Mouse (Mus musculus) spleen, postnatal 14 days (tissue): ENCODE measurements around the gene Hsd11b1.
"Not testable (repeated sequence)": the region's sequence is repeated elsewhere in the genome, so short reads cannot be mapped to it uniquely, and the experiment has no call there.

Experiments used
- DNase-seq, 2 experiments: peaks; one replicate each; pipeline ENCODE4 v3.0.0; 2021 to 2022; ENCODE audit warnings: low spot score in 2 of 2

The Hsd11b1 gene

DNA sequence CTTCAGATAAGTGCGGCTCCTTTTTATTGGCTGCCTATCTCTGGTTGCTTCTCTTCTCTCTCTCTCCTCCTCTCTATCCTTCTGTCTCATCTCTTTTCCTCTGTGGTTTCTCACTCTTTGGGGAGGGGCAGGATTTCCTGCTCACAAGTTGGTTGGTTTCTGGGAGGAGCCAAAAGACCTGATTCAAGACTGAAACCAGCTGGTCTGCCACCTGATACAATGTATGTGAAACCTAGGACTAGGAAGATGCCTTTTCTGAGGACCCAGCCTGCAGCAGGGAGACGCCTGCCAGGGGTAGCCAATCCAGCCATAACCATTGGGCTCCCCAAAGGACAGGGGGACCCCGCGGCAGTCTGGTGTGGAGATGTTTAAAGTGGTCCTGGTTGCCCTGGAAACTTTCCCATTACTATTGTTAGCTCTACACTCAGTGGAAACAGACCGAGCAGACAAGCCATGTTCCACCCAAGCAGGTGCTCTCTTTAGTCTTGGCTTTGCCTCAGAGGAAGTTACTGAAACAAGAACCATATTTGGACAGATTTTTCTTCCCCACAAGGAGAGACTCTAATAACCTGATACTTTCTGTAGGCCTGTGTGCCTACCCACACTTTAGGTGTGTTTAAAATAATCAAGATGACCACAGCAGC lies at the start of gene Hsd11b1:
Gene Hsd11b1 (minus strand): TSS at position 121 of the 644 bp plus-strand sequence.
- no peak for DNase-seq

DNA sequence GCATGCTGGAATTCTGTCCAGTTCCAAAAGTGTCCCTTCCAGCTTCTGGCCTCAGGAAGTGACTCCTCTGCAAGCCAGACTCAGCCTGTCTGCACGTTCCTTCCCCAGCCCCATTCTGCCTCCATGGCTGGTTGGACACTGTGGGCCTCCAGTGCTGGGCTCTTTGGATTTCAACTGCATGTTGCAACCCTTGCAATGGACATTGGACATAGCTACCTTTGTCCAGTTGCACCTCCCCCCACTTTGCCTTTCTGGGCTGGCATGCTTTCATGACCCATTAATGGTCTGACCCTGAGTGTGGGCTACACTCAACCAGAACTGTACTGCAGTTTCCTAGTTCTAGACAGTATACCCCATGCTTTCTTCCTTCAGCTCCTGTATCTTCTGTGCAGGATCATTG lies 47.7 kb upstream of the Hsd11b1 start:
- DNase-seq: no peak

DNA sequence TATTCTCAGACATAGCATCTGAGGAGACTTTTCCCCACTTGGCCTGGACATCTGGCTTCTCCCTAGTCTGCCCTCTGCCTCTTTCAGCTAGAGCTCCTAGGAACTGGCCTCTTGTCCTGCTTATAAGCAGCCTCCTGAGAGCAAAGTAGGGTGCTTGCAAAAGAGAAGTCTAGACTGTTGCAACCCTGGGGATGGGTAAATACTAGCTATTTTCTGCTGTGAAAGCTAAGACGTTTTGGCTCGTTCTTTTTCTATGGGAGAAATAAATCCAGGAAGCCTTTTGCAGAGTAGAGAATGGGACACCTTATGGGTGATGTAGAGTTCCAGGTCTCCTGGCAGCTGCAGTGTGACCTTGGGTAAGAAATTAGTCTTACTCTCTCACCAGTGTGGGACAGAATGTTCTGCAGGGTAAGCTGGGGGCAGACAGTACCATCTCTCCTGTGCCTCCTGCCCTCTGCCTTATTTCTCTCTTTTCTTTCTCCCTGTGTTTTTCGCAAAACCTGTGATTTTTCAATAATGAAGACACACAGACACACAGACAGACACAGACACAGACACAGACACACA lies 46.7 kb upstream of the Hsd11b1 start:
- no peak for DNase-seq

DNA sequence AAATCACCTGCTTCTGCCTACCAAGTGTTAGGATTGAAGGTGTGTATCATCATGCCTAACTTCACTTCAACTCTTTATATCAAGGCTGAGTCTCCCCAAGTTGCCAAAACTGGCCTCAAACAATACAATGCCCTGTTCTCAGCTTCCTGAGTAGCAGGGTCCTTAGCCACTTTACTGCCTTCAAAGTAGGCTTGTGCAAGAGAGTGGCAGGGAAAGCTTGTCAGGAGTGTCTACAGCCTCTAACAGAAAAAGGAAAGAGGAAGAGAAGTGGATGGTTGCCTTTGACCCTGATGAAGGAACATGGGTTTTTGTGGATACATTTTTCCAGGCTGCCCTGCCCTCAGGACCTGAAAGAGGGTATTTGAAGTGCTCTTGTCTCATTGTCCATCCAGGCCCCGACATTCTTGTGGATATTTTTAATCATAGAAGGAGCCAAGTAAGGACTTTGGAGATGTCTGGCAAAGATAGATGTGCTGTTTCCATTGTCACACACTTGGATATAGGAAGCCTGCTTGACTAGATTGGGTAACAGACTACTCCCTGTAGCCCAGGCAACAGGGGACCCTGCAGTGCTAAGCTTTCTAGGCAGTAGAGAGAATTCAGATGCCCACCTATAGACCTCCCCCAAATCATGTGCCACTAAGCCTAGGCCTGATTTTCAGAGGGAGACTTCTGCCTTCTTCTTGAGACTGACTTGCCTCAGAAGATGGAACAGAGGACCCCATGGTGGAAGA lies 46.1 kb upstream of the Hsd11b1 start:
- no peak for DNase-seq

DNA sequence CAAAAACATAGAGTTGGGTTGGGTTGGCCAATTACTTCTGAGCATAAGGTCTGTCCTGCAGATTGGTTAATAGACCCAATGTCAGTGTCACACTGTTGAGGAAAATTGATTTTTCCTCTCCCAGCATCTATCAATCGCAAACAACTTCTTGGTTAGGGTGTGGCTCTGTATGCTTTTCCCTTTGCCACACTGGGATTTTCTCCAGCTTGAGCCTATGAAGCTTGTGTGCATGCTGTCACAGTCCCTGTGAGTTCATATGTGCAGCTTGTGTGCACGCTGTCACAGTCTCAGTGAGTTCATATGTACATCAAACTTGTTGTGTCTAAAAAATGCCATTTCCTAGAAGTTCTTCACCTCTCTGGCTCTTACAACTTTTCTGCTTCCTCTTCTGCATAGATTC lies 43.0 kb upstream of the Hsd11b1 start:
- no peak for DNase-seq

DNA sequence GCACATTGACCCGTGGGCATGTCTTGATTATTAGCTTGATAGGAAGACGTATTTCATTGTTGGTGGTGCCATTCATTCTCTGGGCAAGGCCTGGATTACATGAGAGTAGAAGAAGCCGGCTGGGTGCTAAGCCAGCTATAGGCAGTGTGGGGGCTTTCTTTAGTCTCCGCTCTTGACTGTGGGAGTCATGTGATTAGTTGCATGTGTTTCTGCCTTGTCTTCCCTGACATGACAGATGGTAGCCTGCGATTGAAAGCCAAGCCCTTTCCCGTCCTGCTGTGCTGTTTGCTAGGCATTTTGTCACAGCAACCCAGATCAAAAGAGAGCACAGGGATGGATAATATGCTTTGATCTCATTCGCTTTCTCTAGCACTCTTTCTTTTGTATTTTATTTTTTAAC lies 41.5 kb upstream of the Hsd11b1 start:
- DNase-seq: no peak

DNA sequence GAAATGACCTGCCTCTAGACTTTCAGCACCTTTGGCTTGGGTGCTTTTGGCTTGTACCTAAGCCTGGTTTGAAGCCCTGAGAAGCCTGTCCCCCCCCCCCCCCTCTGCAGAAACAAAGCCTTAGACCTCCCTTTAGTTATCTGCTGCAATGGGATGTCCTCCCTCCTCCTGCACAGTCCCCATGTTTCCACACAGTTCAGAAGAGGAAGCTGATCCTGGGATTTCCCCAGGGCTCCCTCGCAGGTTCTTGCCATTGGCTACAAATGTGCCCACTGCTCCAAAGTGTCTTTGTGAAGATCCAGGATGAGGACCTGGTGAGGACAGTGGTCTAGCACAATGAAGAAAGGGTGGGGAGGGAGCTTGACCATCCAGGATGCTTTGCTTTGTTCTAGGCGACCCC lies 39.2 kb upstream of the Hsd11b1 start:
- no peak for DNase-seq

DNA sequence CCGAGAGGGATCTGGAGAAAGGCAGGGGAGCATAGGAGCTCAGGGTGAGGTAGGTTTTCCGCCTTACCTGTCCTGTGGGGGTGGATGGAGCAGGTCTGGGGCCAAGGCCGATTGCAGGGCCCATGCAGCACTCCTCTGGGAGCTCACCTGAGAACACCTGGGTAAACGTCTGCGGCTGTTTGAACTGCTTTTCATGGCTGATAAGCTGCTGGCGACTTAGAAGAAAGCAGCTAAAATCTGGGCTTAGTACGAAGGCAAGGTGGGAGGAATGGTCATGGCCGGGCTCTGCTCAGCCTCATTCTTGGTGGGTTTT lies 38.2 kb upstream of the Hsd11b1 start:
- DNase-seq: no peak

DNA sequence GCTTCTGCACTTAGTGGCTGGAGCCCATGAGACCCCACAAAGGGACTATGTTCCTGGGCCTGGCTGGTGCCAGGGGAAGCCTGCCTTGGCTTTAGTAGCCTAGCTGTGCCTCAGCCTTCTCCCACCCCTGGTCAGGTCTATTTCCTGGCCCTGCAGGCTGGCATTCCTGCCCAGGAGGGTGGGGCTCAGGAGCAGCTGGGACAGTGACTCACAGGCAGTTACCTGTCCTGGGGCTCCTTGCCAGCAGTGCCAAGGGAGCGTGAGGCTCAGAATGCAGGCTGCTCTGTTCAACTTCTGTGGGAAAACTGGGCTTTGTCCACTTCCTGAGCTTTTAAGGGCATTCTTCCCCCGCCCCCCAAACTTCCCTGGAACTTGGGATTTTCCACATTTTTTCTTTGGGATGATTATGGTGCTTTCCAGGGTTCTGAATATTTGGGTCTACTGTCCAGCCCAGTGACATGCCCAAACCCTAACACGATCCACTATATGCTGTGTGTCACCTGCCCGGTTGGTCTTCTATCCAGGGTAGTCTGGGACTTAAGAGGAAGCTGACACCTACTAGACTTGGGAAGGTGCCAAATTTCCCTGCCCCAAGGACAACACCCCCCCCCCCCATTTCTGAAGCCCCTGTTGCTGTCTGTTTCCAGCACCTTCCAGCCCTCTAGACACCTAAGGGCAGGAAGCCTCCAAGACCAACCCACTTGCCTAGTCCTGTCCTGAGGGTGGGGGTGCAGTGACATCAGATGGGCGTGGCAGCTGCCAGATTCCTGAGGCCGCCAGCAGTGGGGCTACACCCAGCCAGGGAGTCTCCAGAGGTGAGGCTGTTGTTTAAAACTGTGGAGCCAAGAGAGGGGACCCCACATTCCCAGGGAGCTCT lies 37.6 kb upstream of the Hsd11b1 start:
- DNase-seq: no peak

DNA sequence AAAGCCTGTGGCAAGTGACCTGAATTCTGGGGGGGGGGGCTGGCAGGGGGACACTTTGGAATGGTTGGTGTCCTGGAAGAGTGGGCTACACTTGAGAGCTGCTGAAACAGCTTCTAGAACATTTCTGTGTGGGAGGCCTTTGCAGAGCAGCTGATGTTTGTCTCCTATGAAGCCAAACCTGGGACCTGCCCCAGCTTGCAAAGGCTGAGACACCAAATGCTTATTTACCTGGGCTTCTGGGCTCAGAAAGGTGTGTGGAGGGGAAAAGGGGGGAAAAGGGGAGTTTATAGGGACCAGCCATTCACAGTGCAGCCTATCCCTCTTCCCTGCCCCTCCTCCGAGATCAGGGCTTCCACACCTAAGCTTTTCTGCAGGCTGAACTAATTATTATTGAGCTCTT lies 36.1 kb upstream of the Hsd11b1 start:
- no peak for DNase-seq

DNA sequence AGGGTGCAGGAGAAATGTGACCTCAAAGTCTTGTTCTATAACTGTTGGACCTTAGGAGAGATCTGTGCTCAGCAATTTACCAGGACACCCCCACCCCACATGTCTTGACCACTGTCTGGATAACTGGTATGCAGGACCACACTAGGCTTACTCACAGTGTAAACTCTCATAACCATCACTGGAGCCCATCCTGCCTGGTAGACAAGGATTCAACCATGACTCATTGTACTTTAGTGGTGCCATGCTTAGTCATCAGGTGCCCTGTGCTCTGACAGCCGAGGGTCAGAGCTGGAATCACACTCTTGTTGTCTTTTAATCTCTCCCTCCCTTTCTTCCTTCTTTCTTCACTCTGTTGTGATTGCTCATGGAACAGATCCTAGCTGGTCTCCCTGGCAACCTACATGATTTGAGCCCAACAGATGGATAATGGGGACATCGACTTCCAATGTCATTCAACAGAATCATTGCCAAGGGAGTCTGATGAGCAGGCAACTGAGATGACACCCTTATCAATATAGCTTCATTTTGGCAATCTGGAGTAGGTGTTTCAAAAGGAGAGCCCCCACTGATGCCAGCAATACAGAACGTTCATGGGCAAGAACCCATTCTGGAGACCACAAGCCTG lies 34.4 kb upstream of the Hsd11b1 start:
- no peak for DNase-seq

DNA sequence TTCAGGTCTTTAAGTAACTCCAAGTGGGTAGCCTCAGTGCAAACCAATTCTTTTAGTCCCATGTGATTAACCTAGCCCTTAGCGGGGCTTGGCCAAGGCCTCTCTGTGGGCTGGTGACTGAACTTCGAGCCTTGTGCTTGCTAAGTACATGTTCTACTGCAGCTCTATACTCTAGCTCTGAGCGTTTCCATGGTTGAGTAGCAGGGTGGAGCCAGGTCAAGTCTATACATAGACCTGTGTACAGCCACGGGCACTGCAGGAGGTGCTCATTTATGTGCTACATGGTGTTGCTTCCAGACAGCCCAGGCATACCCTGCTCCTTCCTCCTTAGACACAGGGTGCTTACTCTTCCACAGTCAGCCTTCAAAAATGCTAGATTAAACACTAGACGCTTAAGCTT lies 32.0 kb upstream of the Hsd11b1 start:
- DNase-seq: no peak

DNA sequence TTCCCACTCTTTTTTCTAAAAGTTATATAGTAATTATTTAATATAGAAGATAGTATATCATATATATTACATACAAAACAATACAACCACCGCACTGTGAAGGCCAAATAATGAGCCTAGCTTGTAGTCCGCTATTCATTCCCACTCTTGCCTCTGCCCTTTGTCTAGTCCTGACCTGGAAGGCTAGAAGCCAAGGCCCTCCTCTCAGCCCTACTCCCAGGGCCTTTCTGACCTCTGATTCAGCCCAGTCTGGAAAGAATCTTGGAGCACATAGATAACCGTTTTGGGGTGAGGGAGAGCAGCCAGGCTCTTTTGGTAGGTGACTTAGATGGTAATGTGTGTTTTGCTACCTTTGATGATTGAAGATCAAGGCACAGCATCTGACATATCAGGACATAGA lies 30.1 kb upstream of the Hsd11b1 start:
- DNase-seq: no peak

DNA sequence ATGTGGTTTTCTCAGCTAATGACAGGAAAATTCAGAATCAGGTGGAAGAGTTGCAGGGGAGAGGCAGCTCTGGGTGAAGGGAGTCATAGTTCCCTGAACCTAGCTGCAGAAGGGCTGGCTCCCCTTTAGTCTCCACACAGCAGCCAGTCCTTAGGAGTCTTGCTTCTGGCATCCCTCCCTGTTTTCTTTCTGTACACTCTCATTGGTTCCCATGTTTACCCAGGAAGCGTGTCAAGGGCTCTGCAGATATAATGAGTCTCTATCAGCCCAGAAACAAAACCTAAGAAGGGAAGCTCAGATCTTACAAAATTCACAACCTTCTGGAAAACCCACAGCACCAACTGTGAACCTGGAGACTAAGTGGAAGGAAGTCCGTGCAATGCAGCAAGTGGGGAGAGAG lies 29.2 kb upstream of the Hsd11b1 start:
- DNase-seq: no peak

DNA sequence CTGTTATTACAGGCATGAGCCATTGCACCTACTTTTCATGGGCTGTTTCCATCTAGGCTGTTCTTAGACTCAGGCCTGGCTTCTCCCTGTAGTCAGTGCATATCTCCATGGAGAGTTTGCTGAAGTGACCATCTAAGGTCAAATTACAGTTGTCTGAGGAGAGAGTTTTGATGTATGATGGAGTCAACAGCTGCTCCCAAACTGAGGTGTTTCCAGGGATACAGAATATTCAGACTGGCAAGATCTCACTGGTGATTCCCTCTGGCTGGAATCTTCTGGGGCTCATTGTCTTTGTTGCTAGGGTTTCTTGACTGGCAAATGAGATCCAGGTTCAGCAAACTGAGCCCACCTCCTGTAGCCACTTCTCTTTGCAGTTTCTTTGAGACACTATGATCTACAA lies 26.8 kb upstream of the Hsd11b1 start:
- DNase-seq: no peak

DNA sequence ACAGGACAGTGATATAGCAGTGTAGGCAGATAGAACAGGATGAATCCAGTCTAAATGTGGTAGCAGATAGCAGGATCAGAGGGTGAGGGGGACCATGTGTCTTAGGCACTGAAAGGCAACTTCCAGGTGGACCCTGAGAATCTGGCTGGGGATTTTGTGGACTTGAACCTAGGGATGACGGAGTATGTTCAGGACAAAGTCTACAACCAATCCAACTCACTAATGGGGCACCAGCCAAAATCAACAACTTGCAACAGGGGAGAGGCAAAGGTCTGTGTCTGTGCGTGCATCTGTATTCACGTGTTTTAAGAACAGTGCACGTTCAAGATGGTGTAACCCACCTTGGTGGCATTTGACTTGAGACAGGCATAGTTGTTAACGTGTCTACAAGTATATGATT lies 26.0 kb upstream of the Hsd11b1 start:
- no peak for DNase-seq

DNA sequence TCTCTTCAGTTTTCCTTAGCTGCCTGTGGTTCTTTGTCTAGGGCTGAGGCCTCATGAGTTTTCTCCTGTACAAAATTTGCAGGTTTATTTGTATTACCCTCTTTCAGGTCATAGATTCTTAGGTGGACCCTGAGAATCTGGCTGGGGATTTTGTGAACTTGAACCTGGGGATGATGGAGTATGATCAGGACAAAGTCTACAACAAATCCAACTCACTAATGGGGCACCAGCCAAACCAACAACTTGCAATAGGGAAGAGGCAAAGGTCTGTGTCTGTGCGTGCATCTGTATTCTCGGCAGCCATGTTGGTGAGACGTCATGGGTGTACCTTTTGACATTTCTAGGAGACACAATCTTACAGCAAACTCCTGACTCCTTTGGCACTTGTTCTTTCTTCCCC lies 25.2 kb upstream of the Hsd11b1 start:
- no peak for DNase-seq

DNA sequence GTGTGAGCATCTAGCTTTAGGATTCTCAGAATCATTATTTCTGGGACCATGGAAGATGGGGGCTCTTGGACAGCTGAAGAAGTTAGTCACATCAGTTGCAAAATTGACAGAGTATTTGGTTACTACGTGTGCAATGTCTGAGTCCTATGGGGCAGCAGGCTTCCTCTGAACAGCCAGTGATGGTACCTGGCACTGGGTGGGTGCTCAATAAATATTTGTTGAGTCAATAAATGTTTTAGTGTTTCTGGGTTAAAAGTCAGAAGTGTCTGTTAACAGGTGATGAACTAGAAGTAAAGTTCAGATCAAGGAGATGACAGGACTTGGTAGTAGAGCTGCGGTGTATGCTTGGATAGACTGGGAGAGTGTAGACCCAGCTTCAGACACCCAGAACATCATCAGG lies 23.7 kb upstream of the Hsd11b1 start:
- DNase-seq: no peak

DNA sequence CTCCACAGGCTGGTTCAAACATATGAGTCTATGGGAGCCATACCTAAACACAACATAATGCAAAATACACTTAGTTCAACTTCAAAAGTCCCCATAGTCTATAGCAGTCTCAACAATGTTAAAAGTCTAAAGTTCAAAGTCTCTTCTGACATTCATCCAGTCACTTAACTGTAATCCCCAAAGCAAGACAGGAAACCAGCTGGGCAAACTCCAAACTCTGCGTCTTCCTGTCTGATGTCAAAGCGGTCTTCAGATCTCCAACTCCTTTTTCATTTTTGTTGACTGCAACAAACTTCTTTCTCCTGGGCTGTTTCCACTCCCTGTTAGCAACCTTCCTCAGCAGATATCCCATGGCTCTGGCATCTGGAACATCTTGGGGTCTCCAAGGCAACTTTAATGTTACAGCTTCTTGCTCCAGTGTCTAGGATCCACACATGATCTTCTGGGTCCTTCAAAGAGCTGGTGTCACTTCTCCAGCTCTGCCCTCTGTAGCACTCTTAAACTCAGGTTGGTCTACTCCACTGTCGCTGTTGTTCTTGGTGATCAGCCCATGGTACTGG lies 22.0 kb upstream of the Hsd11b1 start:
- DNase-seq: not testable (repeated sequence)

DNA sequence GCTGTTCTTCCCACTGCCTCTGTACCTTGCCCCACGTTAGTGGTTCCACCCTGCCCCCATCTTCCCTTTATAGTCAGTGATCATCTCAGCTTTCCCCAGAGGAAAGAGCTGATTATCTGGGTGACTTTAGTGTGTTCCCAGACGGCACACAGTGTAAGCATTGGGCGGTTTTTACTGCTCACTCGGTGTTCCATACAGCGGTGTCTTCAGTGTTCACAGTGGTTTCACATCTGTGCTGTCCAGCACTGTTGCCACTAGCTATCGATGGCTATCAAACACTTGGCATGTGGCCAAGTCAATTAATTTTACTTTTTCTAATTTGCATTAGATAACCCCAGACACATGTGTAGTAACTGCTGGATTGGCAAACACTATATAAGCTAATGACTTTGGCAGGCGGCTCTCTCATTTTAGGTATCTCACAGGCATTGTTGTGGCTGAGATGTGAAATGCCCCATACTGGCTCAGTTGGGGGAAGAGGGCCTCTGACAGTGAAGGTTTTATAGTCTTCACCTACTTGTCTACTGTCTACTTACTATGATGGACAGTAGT lies 20.4 kb upstream of the Hsd11b1 start:
- no peak for DNase-seq

DNA sequence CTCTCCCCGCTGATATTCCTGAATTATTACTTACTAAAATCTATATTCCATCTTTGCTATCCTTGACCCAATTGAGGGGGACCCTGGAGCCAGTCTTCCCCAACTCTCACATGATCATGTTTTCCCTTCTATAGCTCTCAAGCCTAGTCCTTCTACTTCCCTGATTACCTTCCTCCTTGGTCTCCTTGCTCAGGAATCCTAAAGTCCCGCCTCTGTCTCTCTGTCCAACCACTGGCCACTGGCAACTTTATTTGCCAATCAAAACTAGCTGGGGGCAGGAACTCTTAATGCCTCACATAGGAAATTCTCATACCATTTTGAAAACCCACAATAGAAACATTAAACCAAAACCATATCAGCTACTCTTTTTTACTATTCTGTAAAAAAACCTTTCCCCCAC lies 17.5 kb upstream of the Hsd11b1 start:
- DNase-seq: no peak

DNA sequence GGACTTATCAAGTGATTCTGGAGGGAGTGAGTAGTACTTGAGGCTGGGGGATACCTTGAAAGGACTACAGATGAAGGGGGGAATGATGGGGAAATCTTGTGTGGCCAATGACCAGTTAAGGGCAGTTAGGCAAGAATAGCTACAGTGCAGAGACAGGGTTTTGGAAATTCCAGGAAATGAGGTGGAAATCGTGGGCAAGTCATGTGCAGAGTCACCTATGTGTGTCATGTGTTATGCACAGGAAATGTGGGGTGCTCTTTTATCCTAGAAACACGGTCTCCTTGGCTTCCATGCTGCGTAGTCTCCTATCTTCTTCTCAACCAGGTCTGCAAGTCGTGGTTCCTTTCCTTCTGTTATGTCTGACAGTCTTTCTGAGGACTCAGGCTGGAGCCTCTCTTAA lies 15.6 kb upstream of the Hsd11b1 start:
- DNase-seq: no peak
